Mouse (Mus musculus) embryonic facial prominence, embryonic 15.5 days (tissue): ENCODE measurements around the gene Rabep2. TPM values are rescaled to one million over a fixed set of nuclear protein-coding genes. Genes with fewer than 3 reads are reported as not detected.

Source experiments
- ATAC-seq: fragments of 200-750 bp; cut with Nextera tagmentation; 2 replicates; pipeline ENCODE4 v1.8.0; 2017; ENCODE audit warnings: low read depth, moderate TSS enrichment; ENCODE audit not compliant: insufficient number of reproducible peaks, low FRiP score, low TSS enrichment
- H3K27ac ChIP-seq: fragments of 300-500 bp; sonication (generic); replicated peaks from 2 replicates; pipeline ENCODE4 v1.5.1; 2015; ENCODE audit warnings: mild to moderate bottlenecking, inconsistent platforms
- H3K27me3 ChIP-seq: fragments of 300-500 bp; sonication (generic); 2 replicates; pipeline ENCODE4 v1.6.1; 2015; ENCODE audit warnings: inconsistent platforms
- H3K36me3 ChIP-seq: fragments of 300-500 bp; sonication (generic); 2 replicates; pipeline ENCODE4 v1.6.1; 2015; ENCODE audit warnings: mild to moderate bottlenecking, inconsistent platforms
- H3K4me1 ChIP-seq: fragments of 300-500 bp; sonication (generic); 2 replicates; pipeline ENCODE4 v1.6.1; 2015; ENCODE audit warnings: inconsistent platforms
- H3K4me2 ChIP-seq: fragments of 300-500 bp; sonication (generic); replicated peaks from 2 replicates; pipeline ENCODE4 v1.6.1; 2015; ENCODE audit warnings: mild to moderate bottlenecking, inconsistent platforms
- H3K4me3 ChIP-seq: fragments of 300-500 bp; sonication (generic); replicated peaks from 2 replicates; pipeline ENCODE4 v1.5.1; 2015; ENCODE audit warnings: mild to moderate bottlenecking, inconsistent platforms
- H3K9ac ChIP-seq: fragments of 300-500 bp; sonication (generic); 2 replicates; pipeline ENCODE4 v1.6.1; 2015; ENCODE audit warnings: inconsistent platforms
- H3K9me3 ChIP-seq: fragments of 300-500 bp; sonication (generic); replicated peaks from 2 replicates; pipeline ENCODE4 v1.6.1; 2016; ENCODE audit warnings: inconsistent platforms
- WGBS: fragments of 180-500 bp; shearing (Covaris S2); methylation state at CpG from one replicate; pipeline ENCODE4 v1.1.7; 2015; 5-methylcytosine and 5-hydroxymethylcytosine counted together
- polyA plus RNA-seq: library from polyadenylated mRNA; unstranded; fragments of >200 nt; fragmentation: Nextera tagmentation; extraction: Ambion mirVana; gene quantifications from 2 replicates; pipeline ENCODE4 v1.2.1, GENCODE M21; 2015

Gene Rabep2
- polyA plus RNA-seq, 1 experiment from 2014 or later, result 38.1 TPM

DNA sequence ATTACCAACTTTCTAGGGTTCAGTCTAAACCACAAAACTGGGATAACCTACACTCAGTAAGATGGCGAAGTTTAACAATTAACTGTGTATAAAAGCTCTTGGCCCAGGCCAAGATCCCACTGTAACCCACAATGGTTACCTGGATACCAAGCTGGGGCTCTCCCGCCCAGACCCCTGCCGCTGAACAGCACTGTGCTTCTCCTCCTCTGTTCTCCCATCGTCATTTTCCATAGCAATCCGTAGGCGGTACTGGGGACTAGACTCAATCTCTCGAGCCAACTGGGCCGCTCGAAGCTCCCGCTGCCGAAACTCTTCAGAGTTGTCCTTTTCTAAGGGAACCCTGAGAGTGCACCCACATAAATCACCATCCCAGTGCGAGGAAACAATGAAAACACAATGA, 69.4 kb downstream of the Rabep2 start:
- Histone ChIP-seq H3K4me2 (no peak overlapping the region), H3K4me1 (peaks cover 9% of the 10 kb centered on the region; the same call in 1 of the 2 replicates), H3K4me3 (no peak overlapping the region), H3K27ac (no peak overlapping the region), H3K9me3 (no peaks in the 10 kb centered on the region), H3K36me3 (peaks cover 83% of the 10 kb centered on the region), H3K27me3 (no peaks in the 10 kb centered on the region), H3K9ac (no peak overlapping the region)
- ATAC-seq, result no peak
- 95% methylated on average over 12 of the region's 12 CpGs for WGBS

Other genes with a start within 250 kb of the Rabep2 start
- 51.5 and 52.1 TPM in 2 replicates for gene Xpo6, start 228.3 kb upstream of the Rabep2 start, polyA plus RNA-seq
- 36.0 and 40.1 TPM in 2 replicates for gene Sbk1, start 156.1 kb upstream of the Rabep2 start, polyA plus RNA-seq
- 3.7 and 4.3 TPM in 2 replicates for gene Lat, start 59.2 kb upstream of the Rabep2 start, polyA plus RNA-seq
- gene Spns1, start 51.3 kb upstream of the Rabep2 start, polyA plus RNA-seq, result 59.7 and 62.0 TPM in 2 replicates
- gene Nfatc2ip, start 32.0 kb upstream of the Rabep2 start, polyA plus RNA-seq, result 2.2 and 3.2 TPM in 2 replicates
- gene Cd19, start 13.9 kb upstream of the Rabep2 start, polyA plus RNA-seq, result 0.07 TPM in 1 of 2 replicates, not detected in the other
- gene Atp2a1, start 34.3 kb downstream of the Rabep2 start, polyA plus RNA-seq, result 103 and 140 TPM in 2 replicates
- 54.2 and 60.4 TPM in 2 replicates for gene Sh2b1, start 46.7 kb downstream of the Rabep2 start, polyA plus RNA-seq
- 129 and 130 TPM in 2 replicates for gene Tufm, start 58.6 kb downstream of the Rabep2 start, polyA plus RNA-seq
- gene Atxn2l, start 74.7 kb downstream of the Rabep2 start, polyA plus RNA-seq, result 52.1 and 58.0 TPM in 2 replicates
- 176 and 188 TPM in 2 replicates for gene Eif3c, start 137.7 kb downstream of the Rabep2 start, polyA plus RNA-seq
- 1.4 and 1.5 TPM in 2 replicates for gene Apobr, start 156.2 kb downstream of the Rabep2 start, polyA plus RNA-seq
- 33.7 and 38.4 TPM in 2 replicates for gene Cln3, start 157.1 kb downstream of the Rabep2 start, polyA plus RNA-seq
- gene Il27, start 166.2 kb downstream of the Rabep2 start, polyA plus RNA-seq, result not detected in 2 replicates
- gene Nupr1, start 202.1 kb downstream of the Rabep2 start, polyA plus RNA-seq, result 38.5 and 40.4 TPM in 2 replicates
- gene Sgf29, start 220.6 kb downstream of the Rabep2 start, polyA plus RNA-seq, result 43.4 and 49.5 TPM in 2 replicates
- 10.0 and 12.2 TPM in 2 replicates for gene Sult1a1, start 247.7 kb downstream of the Rabep2 start, polyA plus RNA-seq